Mouse (Mus musculus): Measurements from ENCODE around the gene Jak2. TPM values are rescaled to one million over a fixed set of nuclear protein-coding genes. Genes with fewer than 3 reads are reported as not detected.
A peak's percentile ranks its signal among the peaks of the same experiment; 100 is the strongest.

Gene Jak2
- polyA plus RNA-seq, 1 experiment from 2014 or later = 18.2 TPM

DNA sequence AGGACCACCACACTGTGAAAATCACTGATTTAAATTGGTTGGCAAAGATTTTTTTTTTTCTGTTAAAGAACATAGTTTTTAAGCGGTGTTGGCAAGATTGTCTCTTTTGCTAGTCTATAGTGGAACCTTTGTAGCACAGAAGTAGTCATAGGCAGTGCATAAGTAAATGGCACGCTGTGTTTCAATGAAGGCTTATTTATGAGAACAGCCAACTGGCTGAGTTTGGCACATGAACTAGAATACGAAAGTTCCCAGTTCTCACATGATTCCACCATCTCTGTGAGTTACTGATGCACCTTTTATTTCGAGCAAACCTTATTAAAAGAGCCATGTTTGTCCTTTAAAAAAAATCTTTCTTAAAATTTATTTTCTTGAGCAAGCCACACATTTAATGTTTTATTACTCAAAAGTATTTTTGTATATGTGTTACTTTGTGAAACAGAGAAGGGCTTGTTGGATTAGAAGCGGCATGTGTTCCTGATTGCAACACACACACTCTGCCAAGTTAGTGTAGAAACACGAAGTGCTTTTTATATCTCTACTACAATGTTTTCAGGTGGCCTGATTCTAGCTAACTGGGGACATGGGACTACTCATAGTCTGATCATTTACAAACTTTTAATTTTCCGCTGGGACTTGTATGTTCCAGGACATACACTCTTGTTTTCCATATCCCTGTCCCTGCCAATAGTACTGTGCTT lies 3.8 kb downstream of the Jak2 start:
- no peak overlapping the region; the same call in 1 of the 2 replicates for H3K4me3 ChIP-seq
- ATAC-seq (replicated peaks) = no peak

DNA sequence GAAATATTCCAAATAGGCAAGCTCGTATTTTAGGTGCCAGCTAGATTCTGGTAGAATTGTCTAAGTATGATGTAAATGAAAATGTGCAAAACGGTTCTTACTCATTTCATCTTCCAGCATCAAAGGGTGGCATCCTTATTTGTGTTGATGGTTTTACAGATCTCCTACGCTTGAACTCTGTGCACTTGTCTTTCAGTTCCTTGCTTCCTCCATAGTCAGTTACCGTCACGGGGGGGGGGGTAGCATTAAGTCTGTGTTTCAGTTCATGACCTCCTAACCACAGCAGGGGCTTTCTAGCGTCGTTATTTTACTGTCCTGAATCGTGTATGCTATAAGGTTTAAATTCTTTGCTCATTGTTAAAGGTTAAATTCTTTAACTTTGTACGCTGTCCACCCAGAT lies 10.0 kb downstream of the Jak2 start:
- Histone ChIP-seq H3K9me3 (no peaks in the 10 kb centered on the region), H3K4me3 (no peak overlapping the region), H3K9ac (no peak overlapping the region), H3K4me1 (peaks cover 8% of the 10 kb centered on the region; the same call in 1 of the 2 replicates), H3K4me2 (no peak overlapping the region), H3K36me3 (replicated peaks) (peaks cover 5% of the 10 kb centered on the region; the same call in 1 of the 2 replicates), H3K27me3 (replicated peaks) (no peaks in the 10 kb centered on the region), H3K27ac (no peak overlapping the region)
- ATAC-seq (replicated peaks) = no peak
- 73% methylated on average over 9 of the region's 9 CpGs for WGBS

More for the DNA sequence above, 3.8 kb downstream of the Jak2 start:
- Histone ChIP-seq H3K4me1 (peaks cover 36% of the 10 kb centered on the region), H3K4me2 (peak overlapping the region; percentile 77), H3K36me3 (replicated peaks) (no peaks in the 10 kb centered on the region), H3K9ac (no peak overlapping the region), H3K27me3 (replicated peaks) (no peaks in the 10 kb centered on the region), H3K9me3 (no peaks in the 10 kb centered on the region), H3K27ac (peak overlapping the region; percentile 44; the same call in 1 of the 2 replicates)
- 75% methylated on average over 7 of the region's 7 CpGs for WGBS

DNA sequence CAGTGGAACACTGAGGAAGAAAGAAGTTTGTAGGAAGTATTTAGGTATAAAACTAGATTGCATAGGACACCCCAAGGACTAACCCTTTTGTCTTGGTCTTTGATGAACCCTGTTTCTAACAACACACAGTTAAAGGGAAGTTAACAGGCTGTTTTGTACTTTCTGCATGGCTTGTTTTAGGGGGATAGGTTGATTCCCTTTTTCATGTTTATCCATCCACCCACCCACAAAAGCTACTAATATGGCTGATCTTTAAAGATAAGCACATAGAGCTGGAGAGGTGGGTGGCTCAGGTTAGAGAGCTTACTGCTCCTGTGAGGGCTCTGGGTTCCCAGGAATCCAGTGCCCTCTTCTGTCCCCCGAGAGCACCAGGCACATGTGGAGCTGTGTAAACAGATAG lies 11.9 kb downstream of the Jak2 start:
- Histone ChIP-seq H3K27me3 (replicated peaks) (no peaks in the 10 kb centered on the region), H3K9ac (no peak overlapping the region), H3K27ac (no peak overlapping the region), H3K4me3 (no peak overlapping the region), H3K9me3 (no peaks in the 10 kb centered on the region), H3K4me1 (peaks cover 4% of the 10 kb centered on the region; the same call in 1 of the 2 replicates), H3K36me3 (replicated peaks) (peaks cover 5% of the 10 kb centered on the region; the same call in 1 of the 2 replicates), H3K4me2 (no peak overlapping the region)
- 88% methylated on average over 1 of the region's 1 CpGs for WGBS
- ATAC-seq (replicated peaks) = no peak

DNA sequence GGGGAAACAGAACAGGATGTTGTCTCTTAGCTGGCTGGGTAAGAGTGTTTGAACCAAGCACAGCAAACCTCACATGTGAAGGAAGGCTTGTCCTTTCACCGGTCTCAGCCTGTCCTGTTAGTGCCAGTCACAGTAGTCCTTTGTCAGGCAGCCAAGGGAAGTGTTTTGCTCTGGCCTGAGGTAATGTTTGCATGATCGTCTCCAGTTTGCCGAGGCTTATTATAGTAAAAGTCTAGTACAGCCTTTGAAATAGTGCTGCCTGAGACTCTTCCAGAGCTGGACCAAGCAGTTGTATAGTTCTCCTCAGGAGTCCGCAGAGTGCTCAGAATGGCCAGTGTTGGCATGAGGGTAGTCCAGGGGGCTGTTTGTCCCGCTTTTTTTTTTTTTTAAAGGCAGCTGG lies 13.9 kb downstream of the Jak2 start:
- Histone ChIP-seq H3K4me1 (peaks cover 11% of the 10 kb centered on the region), H3K27me3 (replicated peaks) (no peaks in the 10 kb centered on the region), H3K27ac (0 out of 2 replicates have a peak overlapping the region, but pooled peaks have one; percentile 17), H3K4me3 (no peak overlapping the region), H3K36me3 (replicated peaks) (peaks cover 5% of the 10 kb centered on the region; the same call in 1 of the 2 replicates), H3K4me2 (no peak overlapping the region), H3K9me3 (no peaks in the 10 kb centered on the region), H3K9ac (no peak overlapping the region)
- WGBS = 46% methylated on average over 5 of the region's 5 CpGs
- 0 out of 2 replicates have a peak, but pooled peaks have one; percentile 43 for ATAC-seq (replicated peaks)

DNA sequence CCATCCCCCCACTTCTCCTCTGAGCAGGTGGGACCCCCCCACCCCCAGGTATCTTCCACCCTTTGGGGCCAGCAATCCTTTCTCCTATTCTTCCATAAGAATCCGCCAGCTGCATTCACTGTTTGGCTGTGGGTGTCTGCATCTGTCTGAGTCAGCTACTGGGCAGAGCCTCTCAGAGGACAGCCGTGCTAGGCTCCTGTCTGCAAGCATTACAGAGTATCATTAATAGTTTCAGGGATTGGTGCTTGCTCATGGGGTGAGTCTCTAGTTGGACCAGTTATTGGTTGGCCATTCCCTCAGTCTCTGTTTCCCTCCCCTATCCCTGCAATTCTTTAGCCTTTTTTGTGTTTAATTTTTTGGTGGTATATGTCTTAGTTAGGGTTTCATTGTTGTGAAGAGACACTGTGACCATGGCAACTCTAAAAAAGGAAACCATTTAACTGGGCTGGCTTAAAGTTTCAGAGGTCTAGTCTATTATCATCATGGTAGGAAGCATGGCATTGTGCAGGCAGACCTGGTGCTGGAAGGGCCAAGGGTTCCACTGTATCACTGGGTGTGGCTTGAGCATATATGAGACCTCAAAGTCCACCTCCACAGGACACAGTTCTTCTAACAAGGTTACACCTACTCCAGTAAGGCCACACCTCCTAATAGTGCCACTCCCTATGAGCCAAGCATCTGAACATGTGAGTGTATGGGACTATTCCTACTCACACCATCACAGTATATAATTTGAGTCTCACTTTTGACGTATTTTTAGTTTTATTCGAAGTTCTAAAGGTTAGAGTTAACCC lies 15.6 kb downstream of the Jak2 start:
- peaks cover 11% of the 10 kb centered on the region for H3K4me1 ChIP-seq
- H3K9me3 ChIP-seq = no peaks in the 10 kb centered on the region
- H3K27me3 ChIP-seq (replicated peaks) = no peaks in the 10 kb centered on the region
- WGBS = 78% methylated on average over 4 of the region's 4 CpGs
- ATAC-seq (replicated peaks) = 0 out of 2 replicates have a peak, but pooled peaks have one; percentile 45
- H3K27ac ChIP-seq = 0 out of 2 replicates have a peak overlapping the region, but pooled peaks have one; percentile 15
- no peak overlapping the region for H3K4me2 ChIP-seq
- H3K36me3 ChIP-seq (replicated peaks) = peaks cover 5% of the 10 kb centered on the region; the same call in 1 of the 2 replicates
- H3K4me3 ChIP-seq = no peak overlapping the region
- no peak overlapping the region for H3K9ac ChIP-seq

DNA sequence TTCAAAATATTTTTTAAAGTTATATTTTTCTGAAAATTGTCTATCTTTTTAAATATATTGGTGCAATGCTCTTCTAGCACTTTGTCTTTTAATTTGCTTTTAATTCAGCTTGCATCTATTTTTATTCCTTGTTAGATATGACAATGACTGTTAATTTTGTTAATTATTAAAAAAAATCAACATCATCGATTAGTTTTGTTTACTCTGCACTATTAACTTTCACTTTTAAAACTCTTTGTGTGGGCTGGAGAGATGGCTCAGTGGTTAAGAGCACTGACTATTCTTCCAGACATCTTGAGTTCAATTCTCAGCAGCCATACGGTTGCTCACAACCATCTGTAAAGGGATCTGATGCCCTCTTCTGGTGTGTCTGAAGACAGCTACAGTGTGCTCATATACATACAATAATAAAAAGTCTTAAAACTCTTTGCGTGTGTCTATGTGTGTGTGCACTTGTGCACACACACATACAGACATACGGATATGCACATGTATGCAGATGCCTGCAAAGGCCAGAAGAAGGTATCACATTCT lies 17.2 kb downstream of the Jak2 start:
- H3K4me2 ChIP-seq = no peak overlapping the region
- no peak overlapping the region for H3K27ac ChIP-seq
- no peak overlapping the region for H3K4me3 ChIP-seq
- WGBS = 92% methylated on average over 4 of the region's 4 CpGs
- H3K36me3 ChIP-seq (replicated peaks) = no peaks in the 10 kb centered on the region
- no peaks in the 10 kb centered on the region for H3K27me3 ChIP-seq (replicated peaks)
- peaks cover 11% of the 10 kb centered on the region for H3K4me1 ChIP-seq
- ATAC-seq (replicated peaks) = no peak
- H3K9ac ChIP-seq = no peak overlapping the region
- H3K9me3 ChIP-seq = no peaks in the 10 kb centered on the region

DNA sequence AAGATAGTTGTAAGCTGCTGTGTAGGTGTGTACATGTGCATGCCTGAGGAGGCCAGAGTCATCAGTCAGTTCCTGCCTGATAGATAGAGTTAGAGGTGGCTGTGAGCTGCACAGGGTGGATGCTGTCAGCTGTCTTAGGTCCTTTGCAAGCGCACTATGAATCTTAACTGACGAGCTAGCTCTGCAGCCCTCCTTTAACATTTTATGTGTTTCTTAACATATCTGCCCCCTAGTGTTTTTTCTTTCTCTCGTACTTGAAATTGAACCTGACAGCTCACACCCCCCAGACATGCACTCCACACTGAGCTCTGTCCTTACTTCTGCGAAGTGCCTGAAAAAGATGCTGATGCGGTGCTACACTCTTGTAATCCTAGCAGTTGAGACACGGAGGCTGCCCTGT lies 18.6 kb downstream of the Jak2 start:
- no peak overlapping the region for H3K27ac ChIP-seq
- H3K4me1 ChIP-seq = peaks cover 11% of the 10 kb centered on the region
- H3K9me3 ChIP-seq = no peaks in the 10 kb centered on the region
- H3K4me3 ChIP-seq = no peak overlapping the region
- 37% methylated on average over 6 of the region's 6 CpGs for WGBS
- no peak overlapping the region for H3K4me2 ChIP-seq
- ATAC-seq (replicated peaks) = peak; percentile 48
- H3K36me3 ChIP-seq (replicated peaks) = 0 out of 2 replicates have a peak, but pooled peaks cover 5% of the 10 kb centered on the region
- no peaks in the 10 kb centered on the region for H3K27me3 ChIP-seq (replicated peaks)
- H3K9ac ChIP-seq = no peak overlapping the region

DNA sequence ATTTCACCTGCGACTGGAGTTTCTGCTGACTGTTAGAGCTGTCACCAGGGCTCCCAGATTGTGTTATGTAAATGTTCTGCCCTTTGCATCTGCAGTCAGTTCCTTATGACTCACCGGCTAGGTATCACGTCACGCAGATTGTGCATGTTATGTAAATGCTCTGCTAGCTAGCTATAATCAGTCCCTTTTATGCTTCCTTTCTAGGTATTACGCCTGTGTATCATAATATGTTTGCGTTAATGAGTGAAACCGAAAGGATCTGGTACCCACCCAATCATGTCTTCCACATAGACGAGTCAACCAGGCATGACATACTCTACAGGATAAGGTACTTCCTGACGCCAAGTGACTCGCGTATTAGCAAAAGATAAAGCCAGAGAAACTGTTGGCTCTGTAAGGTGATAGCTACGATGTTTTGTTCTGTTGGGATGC lies 19.5 kb downstream of the Jak2 start:
- no peak overlapping the region for H3K27ac ChIP-seq
- H3K4me3 ChIP-seq = no peak overlapping the region
- H3K27me3 ChIP-seq (replicated peaks) = no peaks in the 10 kb centered on the region
- H3K4me2 ChIP-seq = no peak overlapping the region
- no peak for ATAC-seq (replicated peaks)
- 80% methylated on average over 12 of the region's 12 CpGs for WGBS
- H3K36me3 ChIP-seq (replicated peaks) = 0 out of 2 replicates have a peak, but pooled peaks cover 7% of the 10 kb centered on the region
- no peak overlapping the region for H3K9ac ChIP-seq
- H3K9me3 ChIP-seq = no peaks in the 10 kb centered on the region
- H3K4me1 ChIP-seq = peaks cover 6% of the 10 kb centered on the region

DNA sequence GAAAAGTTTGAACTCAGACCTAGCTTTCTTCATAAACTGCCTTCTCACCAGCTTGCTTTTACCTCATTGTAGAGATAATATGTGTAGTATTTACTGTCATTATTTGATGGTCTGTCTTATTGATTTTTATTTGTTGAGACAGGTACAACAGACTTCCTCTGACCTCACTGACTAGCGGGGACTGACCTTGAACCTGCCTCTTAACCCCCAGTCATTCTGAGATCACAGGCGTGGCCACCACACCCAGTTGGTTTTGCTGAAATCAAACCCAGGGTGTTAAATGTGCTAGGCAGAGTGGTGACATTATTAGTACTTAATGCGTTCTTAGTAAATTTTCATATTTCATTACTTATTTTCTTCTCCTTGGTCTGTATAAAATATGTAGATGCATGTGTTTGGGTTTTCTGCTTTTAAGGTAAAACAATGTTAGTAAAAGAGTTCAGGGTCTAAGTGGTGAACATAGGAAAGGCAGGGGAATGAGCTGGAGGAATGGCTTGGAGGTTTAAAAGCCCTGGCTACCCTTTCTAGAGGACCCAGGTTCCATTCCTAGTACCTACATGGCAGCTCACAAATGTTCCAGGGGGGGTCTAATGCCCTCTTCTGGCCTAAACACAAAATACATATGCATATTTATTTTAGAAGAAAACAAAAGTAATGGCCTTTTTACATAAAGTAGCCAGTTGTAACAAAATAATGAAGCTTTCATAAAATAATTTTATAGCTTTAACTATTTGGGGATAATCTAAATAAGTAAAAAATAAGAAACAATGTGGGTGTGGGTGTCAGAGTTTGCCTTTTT lies 20.6 kb downstream of the Jak2 start:
- H3K4me2 ChIP-seq = no peak overlapping the region
- WGBS = 92% methylated on average over 3 of the region's 3 CpGs
- H3K27ac ChIP-seq = no peak overlapping the region
- no peak for ATAC-seq (replicated peaks)
- no peak overlapping the region for H3K4me3 ChIP-seq
- H3K36me3 ChIP-seq (replicated peaks) = peaks cover 15% of the 10 kb centered on the region; the same call in 1 of the 2 replicates
- H3K9ac ChIP-seq = no peak overlapping the region
- no peaks in the 10 kb centered on the region for H3K27me3 ChIP-seq (replicated peaks)
- no peaks in the 10 kb centered on the region for H3K9me3 ChIP-seq
- peaks cover 6% of the 10 kb centered on the region for H3K4me1 ChIP-seq

DNA sequence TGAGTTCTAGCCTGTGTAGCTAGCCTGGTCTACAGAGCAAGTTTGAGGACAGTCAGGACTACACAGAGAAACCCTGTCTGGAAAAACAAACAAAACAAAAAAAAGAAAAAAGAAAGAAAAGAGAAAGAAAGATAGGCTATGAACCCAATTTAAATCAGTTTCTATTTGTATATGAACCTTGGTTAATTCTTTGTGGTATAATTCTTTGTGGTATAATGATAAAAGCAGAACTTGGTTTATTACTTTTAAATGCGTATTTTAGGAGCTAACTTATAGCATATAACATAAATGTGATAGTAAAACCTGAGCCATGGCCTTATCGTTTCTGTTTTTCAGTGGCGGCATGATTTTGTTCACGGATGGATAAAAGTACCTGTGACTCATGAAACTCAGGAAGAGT lies 24.8 kb downstream of the Jak2 start:
- no peak overlapping the region for H3K4me2 ChIP-seq
- ATAC-seq (replicated peaks) = no peak
- 95% methylated on average over 4 of the region's 4 CpGs for WGBS

DNA sequence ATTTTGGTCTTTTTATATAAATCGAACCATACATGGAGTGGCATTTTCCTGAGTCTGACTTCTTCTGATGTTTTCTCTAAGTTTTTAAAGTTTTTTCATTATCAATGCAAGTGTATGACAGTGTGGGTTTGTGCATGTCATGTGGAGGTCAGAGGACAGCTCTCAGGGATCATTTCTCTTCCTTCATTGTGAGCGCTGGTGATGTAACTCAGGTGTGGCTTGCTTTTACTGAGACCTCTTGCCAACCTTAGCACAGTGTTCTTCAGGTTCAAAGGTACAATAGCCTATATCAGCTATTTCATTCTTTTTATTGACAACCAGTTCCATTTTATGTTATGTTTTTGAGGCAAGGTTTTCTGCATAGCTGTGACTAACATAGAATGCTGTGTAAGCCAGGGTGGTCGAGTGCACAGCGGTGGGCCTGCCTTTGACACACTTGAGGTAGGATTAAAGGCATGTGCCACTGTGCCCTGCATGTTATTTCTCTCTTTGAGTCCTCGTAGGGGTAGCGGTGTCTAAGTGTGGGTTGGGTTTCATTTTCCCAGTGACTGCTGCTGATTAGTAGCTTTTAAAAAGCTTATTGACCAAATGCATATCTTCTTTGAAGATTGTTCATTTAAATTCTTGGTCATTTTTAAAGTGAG lies 27.4 kb downstream of the Jak2 start:
- H3K27me3 ChIP-seq (replicated peaks) = no peaks in the 10 kb centered on the region
- no peak overlapping the region for H3K27ac ChIP-seq
- 79% methylated on average over 6 of the region's 6 CpGs for WGBS
- no peak overlapping the region for H3K4me2 ChIP-seq
- ATAC-seq (replicated peaks) = no peak
- H3K4me3 ChIP-seq = no peak overlapping the region
- H3K36me3 ChIP-seq (replicated peaks) = peaks cover 25% of the 10 kb centered on the region; the same call in 1 of the 2 replicates
- no peaks in the 10 kb centered on the region for H3K4me1 ChIP-seq
- H3K9me3 ChIP-seq = no peaks in the 10 kb centered on the region
- no peak overlapping the region for H3K9ac ChIP-seq

More for the DNA sequence above, 24.8 kb downstream of the Jak2 start:
- H3K36me3 ChIP-seq (replicated peaks) = peaks cover 21% of the 10 kb centered on the region; the same call in 1 of the 2 replicates
- H3K27me3 ChIP-seq (replicated peaks) = no peaks in the 10 kb centered on the region
- H3K27ac ChIP-seq = no peak overlapping the region
- H3K4me3 ChIP-seq = no peak overlapping the region
- H3K9me3 ChIP-seq = no peaks in the 10 kb centered on the region
- H3K4me1 ChIP-seq = no peaks in the 10 kb centered on the region
- no peak overlapping the region for H3K9ac ChIP-seq
